Mouse (Mus musculus) frontal cortex, postnatal 10 days (tissue): ENCODE data around the gene Zswim7.
A peak's percentile ranks its signal among the peaks of the same experiment; 100 is the strongest.

Experiments used
- DNase-seq, 2 experiments: peaks; one replicate each; pipeline ENCODE4 v3.0.0; 2022; ENCODE audit warnings: low spot score in 2 of 2, mixed read lengths in 1 of 2

The Zswim7 gene

GRCm38 (mm10) chr11:62253380-62253779 is 27.8 kb downstream of the Zswim7 start:
- no peak for DNase-seq

GRCm38 (mm10) chr11:62251047-62251446 is 30.1 kb downstream of the Zswim7 start:
- no peak for DNase-seq

- peak in 1 of 2 experiments; percentile 27 for DNase-seq
Observed at GRCm38 (mm10) chr11:62249266-62250037, 31.7 kb downstream of the Zswim7 start.

GRCm38 (mm10) chr11:62248401-62249244 is 32.6 kb downstream of the Zswim7 start, which contains the start of gene Adora2b:
Gene Adora2b (plus strand): TSS chr11:62248984.
- peak; percentile 21 to 54 for DNase-seq

GRCm38 (mm10) chr11:62247759-62248400 is 33.3 kb downstream of the Zswim7 start:
- DNase-seq: no peak

- no peak for DNase-seq
Observed at GRCm38 (mm10) chr11:62244471-62244870, 36.7 kb downstream of the Zswim7 start.

GRCm38 (mm10) chr11:62243871-62244270 is 37.3 kb downstream of the Zswim7 start:
- DNase-seq: no peak

GRCm38 (mm10) chr11:62240631-62241261 is 40.4 kb downstream of the Zswim7 start:
- no peak for DNase-seq

- no peak for DNase-seq
Observed at GRCm38 (mm10) chr11:62224797-62225196, 56.4 kb downstream of the Zswim7 start.

GRCm38 (mm10) chr11:62223962-62224361 is 57.2 kb downstream of the Zswim7 start:
- no peak for DNase-seq

GRCm38 (mm10) chr11:62223416-62223815 is 57.8 kb downstream of the Zswim7 start:
- DNase-seq: no peak

- DNase-seq: peak in 1 of 2 experiments; percentile 11
Observed at GRCm38 (mm10) chr11:62220756-62221510, 60.2 kb downstream of the Zswim7 start.

GRCm38 (mm10) chr11:62217751-62218150 is 63.4 kb downstream of the Zswim7 start:
- no peak for DNase-seq
